Mouse (Mus musculus) hindbrain, embryonic 14.5 days (tissue): ENCODE measurements at regions not wholly inside any gene's neighbourhood (a gene's known extent, or its start where the extent isn't known, plus 50 kb on each side); places are given as distances from the start of the nearest gene placed in this dataset.

Source experiments
- ATAC-seq: fragments of 200-750 bp; cut with Nextera tagmentation; 2 replicates; pipeline ENCODE4 v1.8.0; 2017; ENCODE audit warnings: moderate number of reproducible peaks, mild to moderate bottlenecking, moderate TSS enrichment, moderate library complexity; ENCODE audit not compliant: low FRiP score
- DNase-seq: peaks from one replicate; pipeline ENCODE4 v3.0.0-alpha.2; 2015; ENCODE audit warnings: low spot score
- H3K27ac ChIP-seq: fragments of 300-500 bp; sonication (generic); 2 replicates; pipeline ENCODE4 v1.5.1; 2014; ENCODE audit warnings: mild to moderate bottlenecking, moderate library complexity
- H3K27me3 ChIP-seq: fragments of 300-500 bp; sonication (generic); 2 replicates; pipeline ENCODE4 v1.6.1; 2014; ENCODE audit warnings: mild to moderate bottlenecking, low read length, mixed read lengths; ENCODE audit not compliant: control insufficient read depth, insufficient read depth
- H3K36me3 ChIP-seq: fragments of 300-500 bp; sonication (generic); replicated peaks from 2 replicates; pipeline ENCODE4 v1.6.1; 2014; ENCODE audit not compliant: control insufficient read depth, insufficient read depth
- H3K4me1 ChIP-seq: fragments of 300-500 bp; sonication (generic); replicated peaks from 2 replicates; pipeline ENCODE4 v1.6.1; 2014; ENCODE audit warnings: antibody characterized with exemption, low read length, mixed read lengths; ENCODE audit not compliant: control insufficient read depth, insufficient read depth
- H3K4me2 ChIP-seq: fragments of 300-500 bp; sonication (generic); replicated peaks from 2 replicates; pipeline ENCODE4 v1.6.1; 2014; ENCODE audit warnings: mild to moderate bottlenecking, moderate library complexity
- H3K4me3 ChIP-seq: fragments of 300-500 bp; sonication (generic); replicated peaks from 2 replicates; pipeline ENCODE4 v1.5.1; 2014; ENCODE audit warnings: mild to moderate bottlenecking, low read length
- H3K9ac ChIP-seq: fragments of 300-500 bp; sonication (generic); 2 replicates; pipeline ENCODE4 v1.6.1; 2014
- H3K9me3 ChIP-seq: fragments of 300-500 bp; sonication (generic); 2 replicates; pipeline ENCODE4 v1.6.1; 2016; ENCODE audit warnings: low read length; ENCODE audit not compliant: control insufficient read depth
- WGBS: fragments of 180-500 bp; shearing (Covaris S2); extraction: QIAGEN DNeasy Blood & Tissue Kit; methylation state at CpG from one replicate; pipeline ENCODE4 v1.1.7; 2014; 5-methylcytosine and 5-hydroxymethylcytosine counted together

DNA sequence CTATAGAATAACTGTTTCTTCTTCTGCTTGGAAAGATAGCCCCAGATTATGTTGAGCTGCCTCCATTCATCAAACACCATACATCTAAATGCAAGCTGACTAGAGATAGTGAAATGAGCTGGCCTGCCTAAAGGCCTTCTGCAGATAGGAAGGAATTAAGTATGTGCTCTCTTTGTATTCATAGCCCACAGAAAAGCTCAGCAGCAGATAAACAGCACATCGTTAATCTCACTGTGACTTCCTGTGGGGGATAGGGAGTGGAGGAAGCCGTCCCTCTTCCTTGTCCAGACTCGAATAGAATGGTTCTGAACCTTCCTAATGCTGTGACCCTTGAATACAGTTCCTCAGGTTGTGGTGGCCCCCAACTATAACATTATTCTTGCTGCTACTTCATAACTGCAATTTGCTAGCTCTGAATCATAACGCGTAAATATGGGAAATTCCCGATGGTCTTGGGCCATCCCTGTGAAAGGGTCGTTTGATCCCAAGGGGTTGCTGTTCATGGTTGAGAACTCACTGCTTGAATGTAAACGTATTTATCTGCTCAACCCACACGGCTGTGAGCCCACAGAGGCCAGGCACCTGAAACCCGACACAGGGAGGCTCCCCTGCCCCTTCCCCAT lies 614.7 kb upstream of the Gm10131 start:
- Histone ChIP-seq H3K4me2 (no peak overlapping the region), H3K4me3 (no peak overlapping the region), H3K27me3 (no peaks in the 10 kb centered on the region), H3K9me3 (no peaks in the 10 kb centered on the region), H3K27ac (no peak overlapping the region), H3K36me3 (no peaks in the 10 kb centered on the region), H3K9ac (no peak overlapping the region), H3K4me1 (no peaks in the 10 kb centered on the region)
- DNase-seq (no peak), ATAC-seq (no peak)
- 69% methylated on average over 10 of the region's 10 CpGs for WGBS

DNA sequence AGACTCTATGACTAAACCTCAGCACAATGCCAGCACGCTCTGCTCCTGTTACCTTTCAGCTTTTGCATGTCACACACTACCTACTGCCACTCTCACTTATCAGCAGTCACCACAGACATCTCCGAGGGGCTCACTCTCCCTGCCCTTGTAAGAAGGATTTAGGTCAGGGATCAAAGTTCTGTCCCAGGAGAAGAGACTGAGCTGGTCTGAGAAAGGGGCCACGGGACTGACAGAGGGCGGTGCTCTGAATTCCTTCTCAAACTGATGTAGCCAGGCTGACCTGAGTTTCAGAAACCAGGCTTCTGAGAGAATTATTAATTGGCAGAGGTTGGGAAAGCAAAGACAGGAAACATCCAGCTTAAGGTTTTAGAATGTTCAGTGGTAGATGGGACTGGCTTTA lies 614.0 kb upstream of the Gm10131 start:
- H3K9ac ChIP-seq = no peak overlapping the region
- H3K9me3 ChIP-seq = no peaks in the 10 kb centered on the region
- H3K27ac ChIP-seq = no peak overlapping the region
- ATAC-seq (no peak), DNase-seq (no peak)
- H3K4me1 ChIP-seq = no peaks in the 10 kb centered on the region
- H3K36me3 ChIP-seq = no peaks in the 10 kb centered on the region
- WGBS = 73% methylated on average over 4 of the region's 4 CpGs
- no peak overlapping the region for H3K4me3 ChIP-seq
- no peaks in the 10 kb centered on the region for H3K27me3 ChIP-seq
- no peak overlapping the region for H3K4me2 ChIP-seq

DNA sequence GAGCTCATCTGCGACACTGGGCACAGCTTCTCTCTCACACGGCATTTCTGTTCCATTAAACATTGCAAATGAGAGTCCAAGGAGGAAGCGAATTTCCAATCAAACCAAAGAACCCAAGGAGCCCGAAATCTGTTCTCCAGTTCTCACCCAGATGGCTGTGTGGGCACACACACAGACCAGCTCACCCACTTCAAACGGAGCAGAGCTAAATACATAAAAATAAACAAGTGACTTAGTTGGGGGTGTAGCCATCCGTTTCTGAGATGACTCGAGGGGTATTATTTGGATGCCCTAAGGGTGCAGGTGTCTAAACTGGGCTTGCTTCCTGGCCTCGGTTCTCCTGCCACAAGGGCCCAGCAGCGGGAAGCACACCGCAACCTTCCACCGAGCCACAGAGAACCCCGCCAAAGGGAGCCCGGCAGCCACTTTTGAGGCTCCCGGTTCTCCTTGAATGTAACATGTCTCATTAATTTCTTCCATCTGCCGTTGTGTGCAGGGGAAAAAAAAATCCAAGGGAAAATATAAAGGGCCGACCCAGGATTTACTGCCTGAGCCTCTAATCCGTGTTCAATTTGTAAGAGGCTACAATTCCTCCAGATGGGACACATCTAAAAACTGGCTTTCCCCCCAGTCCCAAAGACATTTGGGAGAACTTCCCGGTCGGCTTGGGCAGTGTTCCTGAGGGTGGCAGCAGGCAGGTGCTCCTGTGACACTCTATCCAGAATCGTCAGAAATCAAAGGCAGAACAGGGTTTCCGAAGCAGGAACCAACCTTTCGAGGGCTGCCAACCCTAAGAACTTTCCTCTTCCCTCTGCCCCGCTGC lies 598.6 kb upstream of the Gm10131 start:
- no peak for ATAC-seq

DNA sequence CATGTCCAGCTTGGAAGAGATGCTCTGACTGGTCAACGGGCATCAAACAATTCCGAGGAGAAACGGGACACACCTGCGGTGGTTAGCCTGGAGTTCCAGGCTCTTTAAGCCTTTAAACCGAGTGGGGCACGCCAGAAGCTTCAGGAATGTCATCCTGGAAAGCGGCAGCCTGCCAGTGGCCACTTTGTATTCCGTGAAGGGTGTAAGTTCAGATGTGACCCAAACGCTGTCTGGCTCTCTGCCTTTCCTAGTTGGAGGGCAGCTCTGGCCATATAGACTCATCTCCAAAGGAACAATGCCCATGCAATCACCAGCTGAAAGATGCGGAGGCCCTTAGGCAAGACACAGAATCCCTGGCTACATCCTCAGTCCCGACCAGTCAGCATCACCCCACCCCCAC lies 597.8 kb upstream of the Gm10131 start:
- no peaks in the 10 kb centered on the region for H3K4me1 ChIP-seq
- H3K27ac ChIP-seq = no peak overlapping the region
- WGBS = 72% methylated on average over 11 of the region's 11 CpGs
- no peak overlapping the region for H3K4me3 ChIP-seq
- DNase-seq (no peak), ATAC-seq (no peak)
- H3K27me3 ChIP-seq = no peaks in the 10 kb centered on the region
- no peaks in the 10 kb centered on the region for H3K9me3 ChIP-seq
- H3K9ac ChIP-seq = no peak overlapping the region
- H3K4me2 ChIP-seq = no peak overlapping the region
- no peaks in the 10 kb centered on the region for H3K36me3 ChIP-seq

More for the DNA sequence above, 598.6 kb upstream of the Gm10131 start:
- Histone ChIP-seq H3K36me3 (no peaks in the 10 kb centered on the region), H3K9ac (no peak overlapping the region), H3K27ac (no peak overlapping the region), H3K4me1 (no peaks in the 10 kb centered on the region), H3K4me2 (no peak overlapping the region), H3K4me3 (no peak overlapping the region), H3K27me3 (no peaks in the 10 kb centered on the region), H3K9me3 (no peaks in the 10 kb centered on the region)
- DNase-seq = no peak
- 84% methylated on average over 23 of the region's 23 CpGs for WGBS

DNA sequence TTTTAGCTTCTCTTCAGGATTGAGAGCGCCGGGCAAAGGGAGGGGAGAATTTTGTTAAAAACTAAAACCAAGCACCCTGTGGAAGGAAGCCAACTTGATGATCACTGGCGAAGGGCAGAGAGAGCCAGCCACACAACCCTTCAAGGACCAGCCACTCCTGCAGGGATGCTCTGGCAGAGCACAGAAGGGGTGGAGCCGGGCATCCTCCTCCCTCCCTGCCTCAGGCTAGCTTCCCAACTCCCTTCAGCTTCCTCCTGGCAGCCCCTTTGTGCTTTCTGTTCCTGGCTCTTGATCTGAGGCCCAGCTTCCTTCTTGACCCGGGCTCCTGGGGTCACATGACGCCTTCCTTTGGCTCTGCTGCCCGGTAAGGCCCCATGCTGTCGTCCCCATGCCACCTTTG lies 591.8 kb upstream of the Gm10131 start:
- H3K27me3 ChIP-seq = no peaks in the 10 kb centered on the region
- DNase-seq = no peak
- H3K4me2 ChIP-seq = no peak overlapping the region
- H3K4me3 ChIP-seq = no peak overlapping the region
- no peaks in the 10 kb centered on the region for H3K36me3 ChIP-seq
- no peak overlapping the region for H3K27ac ChIP-seq
- no peak overlapping the region for H3K9ac ChIP-seq
- 20% methylated on average over 8 of the region's 8 CpGs for WGBS
- H3K4me1 ChIP-seq = no peaks in the 10 kb centered on the region
- no peak for ATAC-seq
- H3K9me3 ChIP-seq = no peaks in the 10 kb centered on the region

DNA sequence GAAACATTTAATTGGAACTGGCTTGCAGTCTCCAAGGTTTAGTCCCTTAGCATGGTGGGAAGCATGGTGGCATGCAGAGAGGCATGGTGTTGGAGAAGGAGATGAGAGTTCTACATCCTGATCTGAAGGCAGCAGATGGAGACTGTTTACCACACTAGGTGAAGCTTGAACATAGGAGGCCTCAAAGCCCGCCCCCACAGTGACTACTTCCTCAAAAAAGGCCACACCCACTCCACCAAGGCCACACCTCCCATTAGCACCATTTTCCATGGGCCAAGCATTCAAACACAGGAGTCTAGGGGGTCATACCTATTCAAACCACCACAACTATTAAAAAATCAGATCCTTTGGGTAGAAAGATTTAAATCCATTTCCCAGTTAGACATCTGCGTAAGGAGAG lies 591.3 kb upstream of the Gm10131 start:
- Histone ChIP-seq H3K9me3 (no peaks in the 10 kb centered on the region), H3K9ac (no peak overlapping the region), H3K4me3 (no peak overlapping the region), H3K4me2 (no peak overlapping the region), H3K27me3 (no peaks in the 10 kb centered on the region), H3K36me3 (no peaks in the 10 kb centered on the region), H3K27ac (no peak overlapping the region), H3K4me1 (no peaks in the 10 kb centered on the region)
- 85% methylated on average over 2 of the region's 2 CpGs for WGBS
- ATAC-seq (no peak), DNase-seq (no peak)

DNA sequence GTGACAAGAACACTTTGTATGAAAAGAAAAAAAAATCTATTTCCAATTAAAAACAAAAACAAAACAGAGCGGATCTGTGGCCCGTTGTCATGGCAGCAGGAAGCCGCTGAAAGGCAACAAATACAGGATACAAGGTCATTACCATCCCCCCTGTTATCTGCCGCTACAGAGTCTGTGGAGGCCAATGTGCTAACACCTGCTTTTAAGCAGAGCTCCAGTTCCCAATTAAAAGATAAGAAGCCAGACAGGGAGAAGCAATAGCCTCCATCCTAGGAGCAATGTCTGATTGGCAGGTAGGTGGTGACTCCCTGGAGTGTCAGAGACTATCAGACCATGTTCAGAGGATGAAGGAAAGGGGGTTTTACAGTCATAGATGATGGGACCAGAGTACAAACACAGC lies 587.5 kb upstream of the Gm10131 start:
- Histone ChIP-seq H3K4me3 (no peak overlapping the region), H3K27ac (no peak overlapping the region), H3K4me1 (no peaks in the 10 kb centered on the region), H3K9ac (no peak overlapping the region), H3K36me3 (no peaks in the 10 kb centered on the region), H3K27me3 (no peaks in the 10 kb centered on the region), H3K4me2 (no peak overlapping the region), H3K9me3 (no peaks in the 10 kb centered on the region)
- WGBS = 49% methylated on average over 4 of the region's 4 CpGs
- no peak for DNase-seq
- ATAC-seq = no peak

DNA sequence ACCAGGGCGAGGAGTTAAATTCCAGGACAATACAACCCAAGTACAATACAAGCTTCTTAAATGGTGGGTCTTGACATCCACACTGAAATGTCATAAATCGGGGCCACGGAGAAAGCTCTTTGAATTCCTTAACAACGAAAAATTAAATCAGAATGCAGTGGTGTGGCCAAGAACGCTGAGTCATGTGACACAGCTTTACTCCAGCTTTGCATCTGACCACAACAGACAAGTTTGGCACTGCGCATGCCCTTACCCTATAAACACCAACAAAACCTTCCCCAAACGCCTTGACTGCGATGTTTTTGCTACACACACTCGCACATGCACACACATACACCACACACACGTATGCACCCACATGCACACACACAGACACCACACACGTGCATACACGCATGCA lies 584.8 kb upstream of the Gm10131 start:
- ATAC-seq (no peak), DNase-seq (no peak)
- Histone ChIP-seq H3K27ac (no peak overlapping the region), H3K27me3 (no peaks in the 10 kb centered on the region), H3K4me1 (no peaks in the 10 kb centered on the region), H3K4me3 (no peak overlapping the region), H3K9me3 (no peaks in the 10 kb centered on the region), H3K4me2 (no peak overlapping the region), H3K9ac (no peak overlapping the region), H3K36me3 (no peaks in the 10 kb centered on the region)
- WGBS = 89% methylated on average over 12 of the region's 12 CpGs

DNA sequence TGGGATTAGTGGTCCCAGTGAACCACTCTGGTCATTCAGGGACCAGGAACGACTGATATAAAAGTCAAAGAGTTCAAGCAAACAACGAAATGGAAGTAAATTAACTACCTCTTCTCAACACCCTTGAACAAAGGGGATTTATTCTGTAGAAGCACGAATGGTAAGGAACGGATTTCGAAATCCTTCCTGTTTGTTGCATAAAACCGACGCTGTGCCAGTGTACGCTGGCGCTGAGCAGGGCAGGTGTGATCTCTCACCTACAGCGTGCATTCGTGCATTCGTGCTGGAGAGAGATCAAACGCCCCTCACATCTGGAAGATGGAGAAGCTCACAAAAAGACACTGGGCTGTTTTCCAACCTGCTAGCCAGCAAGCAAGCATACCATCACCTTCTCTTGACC lies 581.1 kb upstream of the Gm10131 start:
- H3K4me2 ChIP-seq = no peak overlapping the region
- 70% methylated on average over 13 of the region's 13 CpGs for WGBS
- no peaks in the 10 kb centered on the region for H3K27me3 ChIP-seq
- H3K4me3 ChIP-seq = no peak overlapping the region
- H3K36me3 ChIP-seq = no peaks in the 10 kb centered on the region
- no peak overlapping the region for H3K27ac ChIP-seq
- H3K9me3 ChIP-seq = no peaks in the 10 kb centered on the region
- DNase-seq (no peak), ATAC-seq (no peak)
- no peak overlapping the region for H3K9ac ChIP-seq
- H3K4me1 ChIP-seq = peaks cover 16% of the 10 kb centered on the region
